In the genomic region with DNA sequence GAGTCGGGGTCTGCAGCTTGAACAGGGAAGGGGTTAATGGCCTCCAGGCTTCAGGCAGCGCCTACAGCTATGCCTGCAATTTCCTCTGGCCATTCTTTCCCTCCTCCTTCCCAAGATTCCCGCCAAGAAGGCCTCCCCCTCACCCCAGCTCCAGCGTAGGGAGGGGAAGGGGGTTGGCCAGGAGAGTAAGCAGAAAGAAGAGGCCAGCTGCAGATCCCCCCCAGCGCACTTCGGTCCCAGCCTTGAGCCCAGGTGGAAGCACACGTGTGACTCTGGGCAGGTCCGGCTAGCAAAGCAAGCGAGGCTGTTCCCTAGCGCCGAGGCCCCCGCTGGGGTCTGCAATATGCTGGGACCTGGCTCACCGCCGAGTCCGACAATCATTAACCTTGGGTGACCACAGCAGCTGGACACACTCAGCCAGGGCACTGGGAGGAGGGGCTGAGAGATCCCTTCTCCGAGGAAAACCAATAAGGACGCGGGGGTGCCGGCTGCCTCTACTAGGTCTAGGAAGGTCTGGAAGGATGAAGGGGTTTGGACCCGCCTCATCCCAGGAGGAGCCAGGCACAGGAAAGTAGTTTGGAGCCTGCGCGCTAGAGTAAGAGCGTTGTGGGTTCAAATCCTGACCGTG, we compare ENCODE assay signal across 8 mouse cellular contexts. TPM values are rescaled to one million over a fixed set of nuclear protein-coding genes. Genes with fewer than 3 reads are reported as not detected.
DNase-seq lines count a peak whose midpoint lies in the region; ATAC-seq and TF ChIP-seq lines count a peak whose summit lies in the region.

A gene (plus strand): TSS at position 212 of the 628 bp plus-strand sequence.

- H3K36me3 ChIP-seq in kidney, adult 2 months (ENCODE audit: control insufficient read depth, insufficient read depth, low read length), result no peaks in the 10 kb centered on the region; the same call in 1 of the 2 replicates
- peaks cover 16% of the 10 kb centered on the region; the same call in 1 of the 2 replicates for H3K36me3 ChIP-seq in lung, embryonic 15.5 days

- ATAC-seq in lung, embryonic 15.5 days (ENCODE audit: borderline replicate concordance, extremely low read depth, low FRiP score, low TSS enrichment), result peak; percentile 85
- no peak for ATAC-seq in granulocyte monocyte progenitor cell, adult 5-6 weeks (replicated peaks; ENCODE audit: poor library complexity, severe bottlenecking)

- H3K4me1 ChIP-seq in kidney, adult 2 months (ENCODE audit: control insufficient read depth, insufficient read depth, low read length), result peaks cover 17% of the 10 kb centered on the region; the same call in 1 of the 2 replicates
- H3K4me1 ChIP-seq in lung, embryonic 15.5 days, result peaks cover 64% of the 10 kb centered on the region

- TF ChIP-seq POLR2A in kidney, adult 2 months (IDR thresholded peaks at IDR 0.05; ENCODE audit: low read depth, low read length), result no peak

- TF ChIP-seq CTCF in kidney, adult 2 months (conservative IDR thresholded peaks at IDR 0.05; ENCODE audit: insufficient read depth, insufficient read length, low read depth, low read length), result no peak

- H3K27ac ChIP-seq in kidney, adult 2 months (ENCODE audit: insufficient read depth, low read depth, low read length), result peak within 1 kb of the TSS; percentile 92
- H3K27ac ChIP-seq in lung, embryonic 15.5 days, result peak within 1 kb of the TSS; percentile 98

- H3K4me3 ChIP-seq in kidney, adult 2 months (ENCODE audit: insufficient read depth, low read depth, low read length), result peak within 1 kb of the TSS; percentile 78
- H3K4me3 ChIP-seq in lung, embryonic 15.5 days, result peak within 1 kb of the TSS; percentile 47

- no peaks in the 10 kb centered on the region for H3K27me3 ChIP-seq in kidney, adult 2 months (replicated peaks; ENCODE audit: control insufficient read depth, insufficient read depth, low read length)
- H3K27me3 ChIP-seq in lung, embryonic 15.5 days, result no peaks in the 10 kb centered on the region

- DNase-seq in Muller cell, postnatal 12 days (ENCODE audit: inconsistent ontology term), result peak; percentile 32
- peak; percentile 88 for DNase-seq in embryo, embryonic 10.5 days (ENCODE audit: low spot score)
- peak; percentile 53 for DNase-seq in heart, adult 8-10 months (ENCODE audit: low spot score)
- peak; percentile 93 for DNase-seq in kidney, adult 2 months
- peak; percentile 75 for DNase-seq in retina, postnatal 1 day
- no peak for DNase-seq in left cerebral cortex, adult 18-20 months (ENCODE audit: low spot score in 2 of 2)

- peak within 1 kb of the TSS; percentile 60 for H3K4me2 ChIP-seq in lung, embryonic 15.5 days

- H3K9me3 ChIP-seq in lung, embryonic 15.5 days, result no peaks in the 10 kb centered on the region

- WGBS in kidney, adult 2 months, result 4% methylated on average over 24 of the region's 24 CpGs
- WGBS in lung, embryonic 15.5 days, result under 1% methylated on average over 23 of the region's 24 CpGs

- peak within 1 kb of the TSS; percentile 63 for H3K9ac ChIP-seq in lung, embryonic 15.5 days

RNA-seq across cellular contexts. Expression of the gene that starts here (rescaled TPM):
- total RNA-seq in heart, adult 8-10 months (2022), result 10 to 100 TPM in 1 of 4 experiments, 1 to 10 TPM in 3; 7.3 to 12.4 (median 9.0) TPM
- polyA plus RNA-seq in kidney, adult 2 months (2012; rRNA removed), result 68.8 and 101 TPM in 2 replicates
- 95.9 and 101 TPM in 2 replicates for polyA plus RNA-seq in lung, embryonic 15.5 days (2015; fragmentation: Nextera tagmentation; extraction: Ambion mirVana)
- total RNA-seq in granulocyte monocyte progenitor cell, adult 5-6 weeks (2014; fragmentation: Nextera tagmentation), result 0.73 and 1.1 TPM in 2 replicates
- 1.0 and 2.4 TPM in 2 replicates for total RNA-seq in granulocyte monocyte progenitor cell, adult 5-6 weeks (2017)
- total RNA-seq in left cerebral cortex, adult 18-20 months (2021), result 1 to 10 TPM; 2.4 to 2.9 TPM

Comparison
In these comparisons a context has a peak if more than half of its experiments do, and no peak if none do; other contexts are left out.
1. DNase-seq: peak in Muller cell, postnatal 12 days (single experiment), embryo, embryonic 10.5 days (single experiment), heart, adult 8-10 months (single experiment), kidney, adult 2 months (single experiment) and retina, postnatal 1 day (single experiment); none in left cerebral cortex, adult 18-20 months (0 of 2).